Mouse (Mus musculus): ENCODE results near the gene Prpf40b.

GRCm38 (mm10) chr15:99294287-99294686 is 600 bp upstream of the Prpf40b start:
- TF ChIP-seq CTCF (IDR thresholded peaks at IDR 0.05; ENCODE audit: control insufficient read depth, insufficient read depth, insufficient read length) (no peak), MAX (IDR thresholded peaks at IDR 0.05) (no peak), CEBPB (IDR thresholded peaks at IDR 0.05; ENCODE audit: low read depth) (no peak), MYOD1 (IDR thresholded peaks at IDR 0.05; ENCODE audit: control insufficient read depth, insufficient read length, low read depth) (no peak), USF1 (IDR thresholded peaks at IDR 0.05; ENCODE audit: low read depth) (no peak), MYOG (IDR thresholded peaks at IDR 0.05; ENCODE audit: control insufficient read depth, extremely low read depth, insufficient read length) (no peak)

Measured in C2C12 (cell line).